Mouse (Mus musculus) hindbrain, embryonic 16.5 days (tissue): ENCODE measurements at regions not wholly inside any gene's neighbourhood (a gene's known extent, or its start where the extent isn't known, plus 50 kb on each side); places are given as distances from the start of the nearest gene placed in this dataset.
A peak's percentile ranks its signal among the peaks of the same experiment; 100 is the strongest.

Experiments used
- ATAC-seq: fragments of 200-750 bp; cut with Nextera tagmentation; 2 replicates; pipeline ENCODE4 v1.8.0; 2017; ENCODE audit warnings: moderate TSS enrichment, moderate library complexity
- H3K27ac ChIP-seq: fragments of 300-500 bp; sonication (generic); 2 replicates; pipeline ENCODE4 v1.5.1; 2014; ENCODE audit warnings: low read depth, mild to moderate bottlenecking, control low read depth, low read length, moderate library complexity
- H3K27me3 ChIP-seq: fragments of 300-500 bp; sonication (generic); replicated peaks from 2 replicates; pipeline ENCODE4 v1.6.1; 2014; ENCODE audit warnings: low read length; ENCODE audit not compliant: control insufficient read depth, insufficient read depth
- H3K36me3 ChIP-seq: fragments of 300-500 bp; sonication (generic); 2 replicates; pipeline ENCODE4 v1.6.1; 2014; ENCODE audit warnings: mild to moderate bottlenecking, low read length, moderate library complexity, mixed read lengths; ENCODE audit not compliant: control insufficient read depth, insufficient read depth
- H3K4me1 ChIP-seq: fragments of 300-500 bp; sonication (generic); 2 replicates; pipeline ENCODE4 v1.6.1; 2014; ENCODE audit warnings: low read depth, low read length; ENCODE audit not compliant: control insufficient read depth, insufficient read depth
- H3K4me2 ChIP-seq: fragments of 300-500 bp; sonication (generic); 2 replicates; pipeline ENCODE4 v1.6.1; 2014; ENCODE audit warnings: mild to moderate bottlenecking, low read length, control low read depth, moderate library complexity
- H3K4me3 ChIP-seq: fragments of 300-500 bp; sonication (generic); 2 replicates; pipeline ENCODE4 v1.5.1; 2014; ENCODE audit warnings: mild to moderate bottlenecking, low read length, control low read depth, moderate library complexity
- H3K9ac ChIP-seq: fragments of 300-500 bp; sonication (generic); 2 replicates; pipeline ENCODE4 v1.6.1; 2014; ENCODE audit warnings: low read depth, mild to moderate bottlenecking, control low read depth, low read length, moderate library complexity
- H3K9me3 ChIP-seq: fragments of 300-500 bp; sonication (generic); 2 replicates; pipeline ENCODE4 v1.6.1; 2014; ENCODE audit warnings: mild to moderate bottlenecking, low read length, moderate library complexity; ENCODE audit not compliant: control insufficient read depth
- WGBS: fragments of 180-500 bp; shearing (Covaris S2); extraction: QIAGEN DNeasy Blood & Tissue Kit; methylation state at CpG from one replicate; pipeline ENCODE4 v1.1.7; 2014; 5-methylcytosine and 5-hydroxymethylcytosine counted together

DNA sequence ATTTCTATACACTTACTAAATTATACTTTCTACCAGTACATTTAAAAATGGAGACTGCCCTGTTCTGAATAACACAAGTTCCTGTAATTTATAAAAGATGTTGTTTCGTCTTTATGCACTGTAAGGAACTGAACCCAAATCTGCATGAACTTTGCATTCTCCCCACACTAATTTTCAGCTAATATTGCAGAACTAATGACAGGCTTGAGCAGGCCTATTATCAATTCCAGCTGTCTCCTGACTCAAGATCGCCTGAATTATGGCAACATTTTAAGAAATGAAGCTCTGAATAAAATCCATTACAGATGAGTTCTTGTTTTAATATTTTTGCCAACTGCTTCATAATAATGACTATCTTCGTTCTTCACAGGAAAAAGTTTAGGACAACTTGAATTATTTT lies 1427.0 kb downstream of the Efnb2 start:
- Histone ChIP-seq H3K4me1 (no peaks in the 10 kb centered on the region), H3K27ac (no peak overlapping the region), H3K27me3 (no peaks in the 10 kb centered on the region), H3K36me3 (no peaks in the 10 kb centered on the region), H3K4me3 (no peak overlapping the region), H3K9me3 (no peaks in the 10 kb centered on the region), H3K4me2 (no peak overlapping the region), H3K9ac (no peak overlapping the region)
- ATAC-seq: no peak
- WGBS: 72% methylated on average over 3 of the region's 3 CpGs

GRCm38 (mm10) chr8:7219300-7219699 lies 1441.7 kb downstream of the Efnb2 start:
- no peaks in the 10 kb centered on the region for H3K36me3 ChIP-seq
- H3K4me2 ChIP-seq: no peak overlapping the region
- WGBS: 61% methylated on average over 3 of the region's 3 CpGs
- no peak for ATAC-seq
- no peak overlapping the region for H3K4me3 ChIP-seq
- no peak overlapping the region for H3K27ac ChIP-seq
- H3K4me1 ChIP-seq: no peaks in the 10 kb centered on the region
- H3K27me3 ChIP-seq: no peaks in the 10 kb centered on the region
- no peak overlapping the region for H3K9ac ChIP-seq
- H3K9me3 ChIP-seq: no peaks in the 10 kb centered on the region

DNA sequence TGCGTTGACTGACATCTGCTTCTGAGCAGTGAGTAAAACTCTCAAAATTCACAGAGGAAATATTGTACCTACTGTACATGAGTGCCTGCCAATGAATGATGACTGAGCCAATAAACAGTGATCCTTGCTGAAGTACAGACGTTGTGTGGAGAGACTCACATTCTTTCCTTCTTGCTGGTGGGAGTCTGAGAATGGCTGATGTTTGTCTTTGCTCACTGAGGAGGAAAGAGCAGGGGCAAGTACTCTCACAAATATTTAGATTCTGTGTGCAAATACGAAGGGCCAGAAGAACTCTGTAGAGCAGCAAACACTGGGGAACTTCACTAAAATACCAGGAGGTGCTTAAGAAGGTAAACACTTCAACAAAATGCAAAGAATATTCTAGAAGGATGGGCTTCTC lies 1453.9 kb downstream of the Efnb2 start:
- ATAC-seq: no peak
- H3K27me3 ChIP-seq: no peaks in the 10 kb centered on the region
- no peak overlapping the region for H3K4me2 ChIP-seq
- no peaks in the 10 kb centered on the region for H3K36me3 ChIP-seq
- H3K9me3 ChIP-seq: no peaks in the 10 kb centered on the region
- no peak overlapping the region for H3K4me3 ChIP-seq
- H3K27ac ChIP-seq: no peak overlapping the region
- 49% methylated on average over 3 of the region's 3 CpGs for WGBS
- no peaks in the 10 kb centered on the region for H3K4me1 ChIP-seq
- no peak overlapping the region for H3K9ac ChIP-seq

GRCm38 (mm10) chr8:7206596-7206995 lies 1454.4 kb downstream of the Efnb2 start:
- Histone ChIP-seq H3K9me3 (no peaks in the 10 kb centered on the region), H3K27ac (no peak overlapping the region), H3K4me2 (no peak overlapping the region), H3K36me3 (no peaks in the 10 kb centered on the region), H3K4me1 (no peaks in the 10 kb centered on the region), H3K4me3 (no peak overlapping the region), H3K9ac (no peak overlapping the region), H3K27me3 (no peaks in the 10 kb centered on the region)
- ATAC-seq: no peak

- Histone ChIP-seq H3K4me1 (no peaks in the 10 kb centered on the region), H3K27me3 (no peaks in the 10 kb centered on the region), H3K9ac (no peak overlapping the region), H3K36me3 (no peaks in the 10 kb centered on the region), H3K9me3 (no peaks in the 10 kb centered on the region), H3K4me3 (no peak overlapping the region), H3K4me2 (no peak overlapping the region), H3K27ac (no peak overlapping the region)
- 67% methylated on average over 4 of the region's 4 CpGs for WGBS
- ATAC-seq: no peak
Measured at GRCm38 (mm10) chr8:7205086-7205485, 1456.0 kb downstream of the Efnb2 start.

GRCm38 (mm10) chr8:7190726-7191125 lies 1470.3 kb downstream of the Efnb2 start:
- Histone ChIP-seq H3K9me3 (no peaks in the 10 kb centered on the region), H3K36me3 (no peaks in the 10 kb centered on the region), H3K27ac (no peak overlapping the region), H3K27me3 (no peaks in the 10 kb centered on the region), H3K9ac (no peak overlapping the region), H3K4me3 (no peak overlapping the region), H3K4me2 (no peak overlapping the region), H3K4me1 (no peaks in the 10 kb centered on the region)
- ATAC-seq: no peak

- WGBS: 94% methylated on average over 5 of the region's 5 CpGs
- Histone ChIP-seq H3K36me3 (no peaks in the 10 kb centered on the region), H3K4me1 (no peaks in the 10 kb centered on the region), H3K27me3 (no peaks in the 10 kb centered on the region), H3K4me3 (no peak overlapping the region), H3K4me2 (no peak overlapping the region), H3K9me3 (no peaks in the 10 kb centered on the region), H3K9ac (no peak overlapping the region), H3K27ac (no peak overlapping the region)
- no peak for ATAC-seq
Measured at GRCm38 (mm10) chr8:7163361-7163760, 1497.7 kb downstream of the Efnb2 start.

DNA sequence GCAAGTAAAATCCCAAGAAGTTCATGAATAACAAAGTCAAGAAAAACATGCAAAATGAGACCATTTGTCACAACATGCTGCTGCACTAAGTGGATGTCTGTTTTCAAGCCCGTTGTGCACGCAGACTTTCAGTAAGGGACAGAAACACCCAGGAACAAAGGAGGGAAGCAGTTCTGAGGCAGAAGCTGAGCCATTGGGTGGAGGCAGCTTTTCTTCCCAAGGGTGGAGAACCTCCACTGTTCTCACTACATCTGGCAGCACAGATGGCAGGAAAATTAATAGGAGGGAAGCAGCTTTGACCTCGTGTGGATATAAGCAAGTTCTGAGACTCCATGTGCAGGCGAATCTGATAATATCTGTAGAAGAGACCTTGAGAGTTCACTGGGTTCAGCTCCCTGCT lies 1529.3 kb downstream of the Efnb2 start:
- ATAC-seq: peak; percentile 64
- Histone ChIP-seq H3K9ac (no peak overlapping the region), H3K4me1 (no peaks in the 10 kb centered on the region; the same call in none of the 2 replicates), H3K27ac (no peak overlapping the region; the same call in 1 of the 2 replicates), H3K4me3 (no peak overlapping the region), H3K36me3 (no peaks in the 10 kb centered on the region), H3K27me3 (no peaks in the 10 kb centered on the region), H3K4me2 (no peak overlapping the region), H3K9me3 (no peaks in the 10 kb centered on the region)
- 33% methylated on average over 4 of the region's 4 CpGs for WGBS

- Histone ChIP-seq H3K36me3 (no peaks in the 10 kb centered on the region), H3K27ac (no peak overlapping the region), H3K4me3 (no peak overlapping the region), H3K27me3 (no peaks in the 10 kb centered on the region), H3K4me2 (no peak overlapping the region), H3K9ac (no peak overlapping the region), H3K4me1 (no peaks in the 10 kb centered on the region), H3K9me3 (no peaks in the 10 kb centered on the region)
- ATAC-seq: no peak
Measured at GRCm38 (mm10) chr8:7108849-7109248, 1552.2 kb downstream of the Efnb2 start.

GRCm38 (mm10) chr8:7097577-7097976 lies 1563.5 kb downstream of the Efnb2 start:
- WGBS: 37% methylated on average over 2 of the region's 2 CpGs
- Histone ChIP-seq H3K27ac (no peak overlapping the region), H3K4me2 (no peak overlapping the region), H3K9me3 (no peaks in the 10 kb centered on the region), H3K36me3 (no peaks in the 10 kb centered on the region), H3K4me3 (no peak overlapping the region), H3K9ac (no peak overlapping the region), H3K27me3 (no peaks in the 10 kb centered on the region), H3K4me1 (no peaks in the 10 kb centered on the region)
- peak; percentile 80 for ATAC-seq
